Mouse (Mus musculus): ENCODE results near the gene Wdr77. TPM values are rescaled to one million over a fixed set of nuclear protein-coding genes. Genes with fewer than 3 reads are reported as not detected.
"Not testable (repeated sequence)": the region's sequence is repeated elsewhere in the genome, so short reads cannot be mapped to it uniquely, and the experiment has no call there.

Gene Wdr77
- total and polyA plus RNA-seq, 2 experiments from 2014 or later = 65.1 to 88.1 TPM

GRCm38 (mm10) chr3:105991653-105992283 is 32.6 kb downstream of the Wdr77 start:
- H3K36me3 ChIP-seq (ENCODE audit: insufficient read depth, low read length) = no peaks in the 10 kb centered on the region
- ATAC-seq (ENCODE audit: low FRiP score) (peak; percentile 56; the same call in 1 of the 2 replicates), DNase-seq (ENCODE audit: low spot score) (peak; percentile 77)
- no peak overlapping the region for H3K9ac ChIP-seq (replicated peaks; ENCODE audit: low read length, poor library complexity, severe bottlenecking)
- 26% methylated on average over 4 of the region's 4 CpGs for WGBS
- peak; percentile 86 for TF ChIP-seq CTCF (IDR thresholded peaks at IDR 0.05)
- no peaks in the 10 kb centered on the region for H3K9me3 ChIP-seq (ENCODE audit: low read length)
- H3K27ac ChIP-seq (ENCODE audit: low read depth, low read length) = no peak overlapping the region
- no peaks in the 10 kb centered on the region for H3K27me3 ChIP-seq (ENCODE audit: insufficient read depth, low read length)
- H3K4me3 ChIP-seq (ENCODE audit: low read depth, low read length) = no peak overlapping the region
- H3K4me1 ChIP-seq (ENCODE audit: insufficient read depth, low read length) = no peaks in the 10 kb centered on the region
- H3K4me2 ChIP-seq (ENCODE audit: low read depth, low read length, poor library complexity, severe bottlenecking) = no peak overlapping the region

DNA sequence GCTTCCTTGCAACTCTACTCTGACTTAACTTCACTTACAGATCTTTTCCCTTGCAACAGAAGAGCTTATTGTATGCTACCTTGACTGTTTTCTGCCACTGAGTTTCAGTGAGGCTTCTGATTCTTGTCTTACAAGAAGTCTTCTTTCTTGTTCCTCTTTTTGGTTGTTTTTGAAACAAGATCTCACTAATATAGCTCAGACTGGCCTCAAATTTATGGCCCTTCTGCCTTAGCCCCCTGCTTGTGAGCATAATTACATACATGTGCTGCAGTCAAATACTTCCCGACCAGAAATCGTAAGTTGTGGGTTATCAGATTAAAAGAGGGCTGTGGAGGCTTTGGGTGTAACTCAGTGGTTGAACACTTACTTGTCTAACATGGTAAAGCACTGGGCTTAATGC is 35.6 kb downstream of the Wdr77 start:
- no peak overlapping the region for H3K4me3 ChIP-seq (ENCODE audit: low read depth, low read length)
- 78% methylated on average over 2 of the region's 2 CpGs for WGBS
- no peak for DNase-seq (ENCODE audit: low spot score)

GRCm38 (mm10) chr3:106000707-106001375 is 41.7 kb downstream of the Wdr77 start:
- H3K9me3 ChIP-seq (ENCODE audit: low read length) = no peaks in the 10 kb centered on the region
- WGBS = 14% methylated on average over 11 of the region's 11 CpGs
- H3K9ac ChIP-seq (replicated peaks; ENCODE audit: low read length, poor library complexity, severe bottlenecking) = peak overlapping the region; percentile 48; the same call in 1 of the 2 replicates
- ATAC-seq (ENCODE audit: low FRiP score) (peak; percentile 36; the same call in 1 of the 2 replicates), DNase-seq (ENCODE audit: low spot score) (peak; percentile 1)
- no peaks in the 10 kb centered on the region for H3K27me3 ChIP-seq (ENCODE audit: insufficient read depth, low read length)
- H3K4me3 ChIP-seq (ENCODE audit: low read depth, low read length) = peak overlapping the region; percentile 35
- H3K4me1 ChIP-seq (ENCODE audit: insufficient read depth, low read length) = 0 out of 2 replicates have a peak, but pooled peaks cover 3% of the 10 kb centered on the region
- peak; percentile 40 for TF ChIP-seq CTCF (IDR thresholded peaks at IDR 0.05)
- no peak overlapping the region for H3K27ac ChIP-seq (ENCODE audit: low read depth, low read length)
- H3K4me2 ChIP-seq (ENCODE audit: low read depth, low read length, poor library complexity, severe bottlenecking) = peak overlapping the region; percentile 63
- H3K36me3 ChIP-seq (ENCODE audit: insufficient read depth, low read length) = no peaks in the 10 kb centered on the region

More for the DNA sequence above, 35.6 kb downstream of the Wdr77 start:
- no peak overlapping the region for H3K4me2 ChIP-seq (ENCODE audit: low read depth, low read length, poor library complexity, severe bottlenecking)
- no peaks in the 10 kb centered on the region for H3K27me3 ChIP-seq (ENCODE audit: insufficient read depth, low read length)
- no peaks in the 10 kb centered on the region for H3K4me1 ChIP-seq (ENCODE audit: insufficient read depth, low read length)
- no peaks in the 10 kb centered on the region for H3K36me3 ChIP-seq (ENCODE audit: insufficient read depth, low read length)
- TF ChIP-seq CTCF (IDR thresholded peaks at IDR 0.05) = no peak
- H3K27ac ChIP-seq (ENCODE audit: low read depth, low read length) = no peak overlapping the region
- no peak overlapping the region for H3K9ac ChIP-seq (replicated peaks; ENCODE audit: low read length, poor library complexity, severe bottlenecking)
- ATAC-seq (ENCODE audit: low FRiP score) = no peak
- no peaks in the 10 kb centered on the region for H3K9me3 ChIP-seq (ENCODE audit: low read length)

DNA sequence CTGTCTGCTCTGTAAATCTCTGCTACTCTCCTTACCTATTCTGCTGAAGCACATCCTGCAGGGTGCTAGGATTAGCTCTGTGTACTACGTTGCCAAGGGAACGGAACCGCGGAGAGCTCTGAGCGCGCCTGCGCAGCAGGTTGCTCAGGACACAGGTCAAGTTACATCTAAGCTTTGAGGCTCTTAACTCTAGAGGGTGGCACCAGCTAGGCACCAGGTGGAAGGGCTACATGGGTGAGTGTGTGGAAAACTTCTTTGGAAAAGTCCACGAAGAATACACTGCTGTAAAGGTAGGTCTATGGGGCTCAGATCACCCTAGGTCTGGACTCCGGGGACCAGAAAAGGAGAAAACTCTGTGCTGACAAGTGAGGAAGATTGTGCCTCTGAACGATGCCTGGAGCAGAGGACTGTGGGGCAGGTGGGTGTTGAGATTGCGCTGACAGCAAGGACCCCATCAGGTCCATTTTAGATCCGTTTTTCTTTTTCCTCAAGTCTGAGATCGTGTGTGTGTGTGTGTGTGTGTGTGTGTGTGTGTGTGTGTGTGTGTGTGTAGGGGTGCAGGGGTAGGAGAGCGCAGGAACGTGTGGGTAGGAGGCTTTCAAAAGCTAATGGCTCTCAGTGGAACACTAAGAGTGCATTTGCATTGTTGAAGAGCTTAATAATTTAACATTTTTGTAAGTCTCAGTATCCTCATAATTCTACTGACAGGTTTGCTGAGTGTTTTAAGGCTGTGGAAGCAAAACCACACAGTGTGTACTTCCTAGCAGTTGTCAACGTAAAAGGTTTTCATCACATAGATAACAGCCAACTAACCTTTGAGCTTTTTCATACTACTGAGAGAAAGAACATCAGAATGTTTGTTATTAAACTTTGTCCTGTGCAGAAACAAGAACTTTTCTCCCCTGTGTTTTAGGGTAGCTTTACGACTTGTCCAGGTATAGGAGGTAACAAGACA is 42.5 kb downstream of the Wdr77 start:
- Histone ChIP-seq H3K4me2 (ENCODE audit: low read depth, low read length, poor library complexity, severe bottlenecking) (peak overlapping the region; percentile 63), H3K27me3 (ENCODE audit: insufficient read depth, low read length) (no peaks in the 10 kb centered on the region), H3K9me3 (ENCODE audit: low read length) (no peaks in the 10 kb centered on the region), H3K9ac (replicated peaks; ENCODE audit: low read length, poor library complexity, severe bottlenecking) (peak overlapping the region; percentile 48), H3K4me1 (ENCODE audit: insufficient read depth, low read length) (0 out of 2 replicates have a peak, but pooled peaks cover 3% of the 10 kb centered on the region), H3K27ac (ENCODE audit: low read depth, low read length) (no peak overlapping the region), H3K36me3 (ENCODE audit: insufficient read depth, low read length) (no peaks in the 10 kb centered on the region), H3K4me3 (ENCODE audit: low read depth, low read length) (peak overlapping the region; percentile 35)
- ATAC-seq (ENCODE audit: low FRiP score) (peak; percentile 93), DNase-seq (ENCODE audit: low spot score) (peak; percentile 69)
- 19% methylated on average over 16 of the region's 17 CpGs for WGBS
- TF ChIP-seq CTCF (IDR thresholded peaks at IDR 0.05) = no peak

GRCm38 (mm10) chr3:106003360-106003759 is 44.2 kb downstream of the Wdr77 start:
- not testable (repeated sequence) for H3K4me3 ChIP-seq (ENCODE audit: low read depth, low read length); H3K4me1 ChIP-seq (ENCODE audit: insufficient read depth, low read length); DNase-seq (ENCODE audit: low spot score); H3K36me3 ChIP-seq (ENCODE audit: insufficient read depth, low read length); H3K27ac ChIP-seq (ENCODE audit: low read depth, low read length); H3K4me2 ChIP-seq (ENCODE audit: low read depth, low read length, poor library complexity, severe bottlenecking); H3K9me3 ChIP-seq (ENCODE audit: low read length); ATAC-seq (ENCODE audit: low FRiP score); H3K9ac ChIP-seq (replicated peaks; ENCODE audit: low read length, poor library complexity, severe bottlenecking); H3K27me3 ChIP-seq (ENCODE audit: insufficient read depth, low read length)
- 71% methylated on average over 10 of the region's 10 CpGs for WGBS
- TF ChIP-seq CTCF (IDR thresholded peaks at IDR 0.05) = peak; percentile 7; the same call in 1 of the 2 replicates

All from midbrain, postnatal 0 days (tissue).